Mouse (Mus musculus): ENCODE results near the gene Luzp1. TPM values are rescaled to one million over a fixed set of nuclear protein-coding genes. Genes with fewer than 3 reads are reported as not detected.
A peak's percentile ranks its signal among the peaks of the same experiment; 100 is the strongest.

Luzp1 gene
- polyA plus RNA-seq, 1 experiment from 2014 or later, result 62.1 TPM

DNA sequence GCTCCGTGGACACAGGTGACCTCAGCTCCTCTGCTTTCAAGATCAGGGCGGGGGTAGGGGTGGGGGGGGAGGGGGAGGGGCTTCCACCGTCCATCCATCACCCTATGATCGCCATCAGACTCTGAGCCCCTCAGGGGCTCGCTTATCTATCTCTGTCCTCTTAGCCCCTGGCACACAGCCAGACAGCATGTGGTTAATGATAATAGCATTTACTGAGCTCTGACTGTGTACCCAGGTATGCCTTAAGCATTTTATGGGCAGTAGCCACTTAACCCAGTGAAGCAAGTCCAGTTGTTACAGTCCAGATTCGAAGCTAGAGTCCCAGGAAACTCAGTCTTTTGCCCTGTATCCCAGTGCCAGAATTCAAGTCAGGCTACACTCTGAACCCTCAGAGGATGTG lies 18.0 kb upstream of the Luzp1 start:
- Histone ChIP-seq H3K4me1 (peaks cover 5% of the 10 kb centered on the region; the same call in 1 of the 2 replicates), H3K9ac (replicated peaks) (no peak overlapping the region), H3K4me3 (no peak overlapping the region), H3K27ac (replicated peaks) (no peak overlapping the region), H3K36me3 (no peaks in the 10 kb centered on the region), H3K4me2 (replicated peaks) (no peak overlapping the region), H3K27me3 (no peaks in the 10 kb centered on the region), H3K9me3 (no peaks in the 10 kb centered on the region)
- ATAC-seq (replicated peaks), result no peak
- WGBS, result 18% methylated on average over 6 of the region's 6 CpGs

DNA sequence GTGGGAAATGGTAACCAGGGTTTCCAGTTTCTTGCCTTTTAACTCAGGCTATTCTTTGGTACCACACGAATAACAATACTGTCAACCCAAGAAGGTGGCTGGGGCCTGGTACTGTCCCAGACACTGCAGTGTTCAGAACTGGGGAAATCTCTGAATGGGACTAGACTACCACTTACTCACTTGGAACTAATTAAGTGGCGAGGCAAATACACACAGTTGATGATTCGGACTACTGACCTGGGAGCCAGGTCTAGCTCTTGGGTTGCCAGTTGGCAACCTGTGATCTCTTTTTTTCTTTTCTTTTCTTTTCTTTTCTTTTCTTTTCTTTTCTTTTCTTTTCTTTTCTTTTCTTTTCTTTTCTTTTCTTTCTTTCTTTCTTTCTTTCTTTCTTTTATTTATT lies 17.3 kb upstream of the Luzp1 start:
- no peaks in the 10 kb centered on the region for H3K36me3 ChIP-seq

DNA sequence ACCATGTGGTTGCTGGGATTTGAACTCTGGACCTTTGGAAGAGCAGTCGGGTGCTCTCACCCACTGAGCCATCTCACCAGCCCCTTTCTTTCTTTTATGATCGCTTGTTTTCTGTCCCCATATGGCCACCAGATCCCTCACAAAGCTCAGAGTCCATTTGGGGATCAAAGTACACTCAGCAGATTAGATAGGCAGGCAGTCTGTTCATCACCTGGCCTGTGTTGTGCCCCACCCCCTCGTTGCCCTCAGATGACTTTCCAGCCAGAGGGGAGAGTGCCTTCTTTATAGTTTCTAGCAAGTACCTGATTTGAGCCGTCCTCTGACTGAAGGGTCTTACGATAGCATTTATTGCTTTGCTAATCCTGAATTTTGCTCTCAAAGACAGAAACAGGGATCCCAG lies 16.8 kb upstream of the Luzp1 start:
- peaks cover 5% of the 10 kb centered on the region; the same call in 1 of the 2 replicates for H3K4me1 ChIP-seq
- no peaks in the 10 kb centered on the region for H3K36me3 ChIP-seq
- no peak overlapping the region for H3K4me2 ChIP-seq (replicated peaks)
- no peaks in the 10 kb centered on the region for H3K27me3 ChIP-seq
- H3K27ac ChIP-seq (replicated peaks), result no peak overlapping the region
- ATAC-seq (replicated peaks), result no peak
- no peak overlapping the region for H3K9ac ChIP-seq (replicated peaks)
- no peaks in the 10 kb centered on the region for H3K9me3 ChIP-seq
- WGBS, result 79% methylated on average over 5 of the region's 5 CpGs
- H3K4me3 ChIP-seq, result no peak overlapping the region

More for the DNA sequence above, 17.3 kb upstream of the Luzp1 start:
- Histone ChIP-seq H3K4me3 (no peak overlapping the region), H3K27ac (replicated peaks) (no peak overlapping the region), H3K4me2 (replicated peaks) (no peak overlapping the region), H3K9ac (replicated peaks) (no peak overlapping the region), H3K27me3 (no peaks in the 10 kb centered on the region), H3K9me3 (no peaks in the 10 kb centered on the region), H3K4me1 (peaks cover 5% of the 10 kb centered on the region; the same call in 1 of the 2 replicates)
- WGBS, result 80% methylated on average over 3 of the region's 3 CpGs
- no peak for ATAC-seq (replicated peaks)

DNA sequence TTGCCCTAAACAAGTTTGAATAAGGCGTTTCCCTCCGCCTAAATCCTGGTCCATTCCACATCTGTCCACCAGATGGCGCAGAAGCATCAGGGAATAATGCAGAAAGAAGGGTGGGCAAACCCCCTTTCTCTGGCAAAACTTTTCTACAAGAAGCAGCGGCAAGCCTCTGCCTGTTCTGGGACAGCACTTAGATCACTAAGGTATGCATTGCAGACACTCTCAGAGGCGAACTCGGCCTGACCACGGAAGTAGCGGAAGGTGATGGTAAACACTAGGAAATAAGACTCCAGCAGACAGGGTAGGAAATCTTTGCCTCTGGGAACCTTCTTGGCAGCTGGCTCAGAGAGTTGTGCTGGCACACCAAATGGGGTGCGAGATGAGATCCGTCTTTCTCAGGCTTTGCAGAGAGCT lies 14.7 kb upstream of the Luzp1 start:
- no peak overlapping the region for H3K4me3 ChIP-seq
- no peak overlapping the region for H3K9ac ChIP-seq (replicated peaks)
- 0 out of 2 replicates have a peak, but pooled peaks cover under 1% of the 10 kb centered on the region for H3K27me3 ChIP-seq
- peak overlapping the region; percentile 22; the same call in 1 of the 2 replicates for H3K4me2 ChIP-seq (replicated peaks)
- no peaks in the 10 kb centered on the region for H3K9me3 ChIP-seq
- ATAC-seq (replicated peaks), result 0 out of 2 replicates have a peak, but pooled peaks have one; percentile 32
- no peaks in the 10 kb centered on the region for H3K36me3 ChIP-seq
- peaks cover 5% of the 10 kb centered on the region; the same call in 1 of the 2 replicates for H3K4me1 ChIP-seq
- H3K27ac ChIP-seq (replicated peaks), result no peak overlapping the region
- WGBS, result 9% methylated on average over 10 of the region's 10 CpGs

DNA sequence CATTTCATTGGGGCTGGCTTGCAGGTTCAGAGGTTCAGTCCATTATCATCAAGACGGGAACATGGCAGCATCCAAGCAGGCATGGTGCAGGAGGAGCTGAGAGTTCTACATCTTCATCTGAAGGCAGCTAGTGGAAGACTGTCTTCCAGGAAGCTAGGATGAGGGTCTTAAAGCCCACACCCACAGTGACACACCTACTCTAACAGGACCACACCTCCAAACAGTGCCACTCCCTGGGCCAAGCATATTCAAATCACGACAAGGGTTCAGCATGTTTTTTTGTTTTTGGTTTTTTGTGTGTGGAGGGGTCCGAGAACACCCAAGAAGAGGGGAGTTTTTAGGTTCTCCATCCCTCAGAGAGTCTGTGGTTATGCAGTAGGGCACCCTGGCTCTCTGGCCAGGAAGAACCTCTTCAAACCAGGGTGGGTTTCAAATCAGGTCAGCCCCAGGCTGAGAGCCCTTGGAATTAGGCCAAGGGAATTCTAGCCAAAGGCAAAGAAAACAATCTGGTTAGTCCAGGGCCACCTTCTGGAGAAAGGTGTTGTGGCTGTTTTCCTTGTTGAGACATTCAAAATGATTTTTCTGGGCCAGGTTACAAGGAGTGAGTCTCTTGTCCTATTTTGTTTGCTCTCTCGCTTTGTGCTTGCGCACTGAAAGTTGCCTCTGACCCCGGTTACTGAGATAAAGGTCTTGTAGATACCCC lies 12.9 kb upstream of the Luzp1 start:
- no peak overlapping the region for H3K9ac ChIP-seq (replicated peaks)
- H3K4me2 ChIP-seq (replicated peaks), result no peak overlapping the region
- peaks cover 5% of the 10 kb centered on the region; the same call in 1 of the 2 replicates for H3K4me1 ChIP-seq
- 86% methylated on average over 6 of the region's 6 CpGs for WGBS
- H3K27me3 ChIP-seq, result peaks cover 8% of the 10 kb centered on the region
- no peak overlapping the region for H3K4me3 ChIP-seq
- no peak overlapping the region for H3K27ac ChIP-seq (replicated peaks)
- H3K9me3 ChIP-seq, result no peaks in the 10 kb centered on the region
- ATAC-seq (replicated peaks), result no peak
- no peaks in the 10 kb centered on the region for H3K36me3 ChIP-seq

DNA sequence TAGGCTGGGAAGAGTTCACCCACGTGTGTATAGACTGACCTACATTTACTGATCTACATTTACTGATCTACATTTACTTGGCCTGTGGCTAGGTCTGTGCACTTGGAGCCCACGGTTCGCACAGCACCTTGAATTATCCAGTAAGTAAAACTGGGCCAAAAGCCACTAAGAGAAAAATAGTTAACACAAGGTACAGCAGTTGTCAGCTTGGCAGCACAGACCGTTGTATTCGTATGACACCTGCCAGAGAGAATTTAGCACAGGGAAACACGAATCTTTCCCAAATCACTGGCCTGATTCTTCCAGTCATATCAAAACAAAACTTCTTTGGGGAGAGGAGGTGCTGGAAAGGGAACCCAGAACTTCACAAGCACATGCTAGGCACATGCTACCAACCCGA lies 11.3 kb upstream of the Luzp1 start:
- H3K9me3 ChIP-seq, result no peaks in the 10 kb centered on the region
- H3K4me2 ChIP-seq (replicated peaks), result no peak overlapping the region
- WGBS, result 71% methylated on average over 7 of the region's 7 CpGs
- no peaks in the 10 kb centered on the region for H3K36me3 ChIP-seq
- H3K9ac ChIP-seq (replicated peaks), result no peak overlapping the region
- peaks cover 14% of the 10 kb centered on the region for H3K4me1 ChIP-seq
- peaks cover 13% of the 10 kb centered on the region for H3K27me3 ChIP-seq
- H3K27ac ChIP-seq (replicated peaks), result no peak overlapping the region
- no peak overlapping the region for H3K4me3 ChIP-seq
- no peak for ATAC-seq (replicated peaks)

DNA sequence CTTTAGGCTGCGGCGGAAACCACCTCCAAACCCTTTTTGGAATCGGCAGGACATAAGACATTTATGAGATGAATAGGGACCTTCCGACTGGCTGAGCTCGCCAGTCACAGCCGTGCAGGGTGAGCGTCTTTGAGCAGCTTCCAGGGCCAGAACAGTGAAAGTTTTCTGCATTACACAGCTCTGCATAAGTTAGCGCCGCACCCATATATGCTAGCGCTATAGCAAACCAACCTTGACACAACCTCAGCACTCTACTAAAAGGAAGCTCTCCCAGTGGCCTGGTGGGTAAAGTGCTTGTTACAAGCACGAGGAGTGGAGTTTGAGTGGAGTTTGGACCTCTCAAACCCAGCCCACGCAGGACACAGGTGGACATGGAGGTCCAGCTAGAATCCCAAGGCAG lies 10.4 kb upstream of the Luzp1 start:
- no peak overlapping the region for H3K27ac ChIP-seq (replicated peaks)
- peaks cover 22% of the 10 kb centered on the region for H3K27me3 ChIP-seq
- no peak for ATAC-seq (replicated peaks)
- H3K4me3 ChIP-seq, result no peak overlapping the region
- no peak overlapping the region for H3K4me2 ChIP-seq (replicated peaks)
- 60% methylated on average over 12 of the region's 12 CpGs for whole genome bisulfite sequencing
- no peaks in the 10 kb centered on the region for H3K36me3 ChIP-seq
- H3K4me1 ChIP-seq, result peaks cover 16% of the 10 kb centered on the region
- H3K9ac ChIP-seq (replicated peaks), result no peak overlapping the region
- no peaks in the 10 kb centered on the region for H3K9me3 ChIP-seq

DNA sequence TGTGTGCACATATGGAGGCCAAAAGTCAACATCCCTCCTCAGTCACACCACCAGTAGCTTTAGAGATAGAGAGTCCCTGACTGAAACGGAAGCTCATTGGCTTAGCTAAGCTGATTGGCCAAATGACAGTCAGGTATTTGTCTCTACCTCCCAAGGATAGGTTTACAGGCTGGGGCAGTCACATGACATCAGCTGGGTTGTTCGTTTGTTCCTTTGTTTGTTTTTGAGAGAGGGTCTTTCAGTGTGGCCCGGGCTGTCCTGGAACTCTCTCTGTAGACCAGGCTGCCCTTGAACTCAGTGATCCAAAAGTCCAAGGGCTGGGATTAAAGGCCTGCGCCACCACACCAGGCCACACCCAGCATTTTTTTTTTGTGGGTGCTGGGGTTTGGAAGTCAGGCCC lies 8.4 kb upstream of the Luzp1 start:
- H3K27ac ChIP-seq (replicated peaks), result no peak overlapping the region
- peaks cover 14% of the 10 kb centered on the region for H3K4me1 ChIP-seq
- ATAC-seq (replicated peaks), result no peak
- no peak overlapping the region for H3K4me3 ChIP-seq
- H3K4me2 ChIP-seq (replicated peaks), result no peak overlapping the region
- 43% methylated on average over 4 of the region's 4 CpGs for WGBS
- H3K36me3 ChIP-seq, result no peaks in the 10 kb centered on the region
- no peaks in the 10 kb centered on the region for H3K9me3 ChIP-seq
- peaks cover 25% of the 10 kb centered on the region for H3K27me3 ChIP-seq
- H3K9ac ChIP-seq (replicated peaks), result no peak overlapping the region

DNA sequence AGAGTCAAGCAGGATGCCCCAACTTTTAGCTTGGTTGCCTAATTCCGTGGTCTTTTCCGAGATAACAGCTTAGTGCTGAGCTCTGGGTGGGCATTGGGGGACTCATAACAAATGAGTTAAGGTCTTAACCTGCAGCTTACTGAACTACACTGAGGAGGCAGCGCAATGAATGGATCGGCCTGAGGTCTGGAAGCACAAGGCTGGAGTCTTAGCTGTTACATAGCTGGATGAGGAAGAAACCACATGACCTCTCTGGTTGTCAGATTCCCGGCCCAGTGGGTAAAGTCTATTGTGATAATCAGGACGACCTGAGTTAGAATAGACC lies 7.8 kb upstream of the Luzp1 start:
- Histone ChIP-seq H3K4me2 (replicated peaks) (peak overlapping the region; percentile 90), H3K9me3 (no peaks in the 10 kb centered on the region), H3K36me3 (no peaks in the 10 kb centered on the region), H3K4me3 (peak overlapping the region; percentile 59), H3K27me3 (peaks cover 25% of the 10 kb centered on the region), H3K4me1 (peaks cover 16% of the 10 kb centered on the region), H3K27ac (replicated peaks) (no peak overlapping the region), H3K9ac (replicated peaks) (peak overlapping the region; percentile 57)
- WGBS, result 13% methylated on average over 6 of the region's 6 CpGs
- ATAC-seq (replicated peaks), result no peak

DNA sequence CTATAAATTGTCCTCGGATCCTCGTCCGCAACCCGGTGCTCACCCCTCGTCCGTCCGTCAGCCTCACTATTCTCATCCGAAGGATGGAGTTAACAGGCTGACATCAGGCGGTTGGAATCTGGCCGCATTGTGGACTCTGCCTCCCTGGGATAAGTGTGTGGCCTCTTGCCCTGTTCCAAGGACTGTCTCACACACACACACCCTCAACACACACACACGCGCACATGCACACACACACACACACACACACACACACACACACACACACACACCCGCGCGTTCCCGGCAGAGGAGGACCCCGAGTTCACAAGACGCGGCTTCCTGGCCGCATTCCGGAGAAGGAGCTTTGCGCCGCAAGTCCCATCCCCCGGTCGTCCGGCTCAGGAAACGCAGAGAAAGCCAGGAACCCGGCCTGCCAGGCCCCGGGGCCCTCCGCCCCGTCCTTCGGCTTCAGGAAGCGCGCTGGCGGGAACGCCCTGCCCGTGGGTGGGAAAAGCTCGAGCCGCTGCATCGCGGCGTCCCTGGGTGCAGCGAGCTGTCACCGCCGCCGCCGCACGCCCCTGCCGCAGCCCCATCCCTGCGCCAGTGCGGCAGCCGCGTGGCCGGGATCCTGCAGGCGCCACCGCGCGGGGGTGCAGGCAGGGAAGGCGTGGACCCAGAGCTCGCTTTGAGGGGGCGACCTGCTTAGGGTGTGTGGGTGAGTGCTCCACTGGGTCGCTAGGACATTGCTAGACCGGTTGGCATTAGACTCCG lies 7.3 kb upstream of the Luzp1 start, which contains the start of gene 6030445D17Rik:
Gene 6030445D17Rik, plus strand, starts transcription at position 165 of the 753 bp plus-strand sequence.
- peak within 1 kb of the TSS; percentile 29 for H3K27ac ChIP-seq (replicated peaks)
- peak; percentile 87 for ATAC-seq (replicated peaks)
- peak within 1 kb of the TSS; percentile 90 for H3K4me2 ChIP-seq (replicated peaks)
- H3K9me3 ChIP-seq, result no peaks in the 10 kb centered on the region
- peaks cover 25% of the 10 kb centered on the region for H3K27me3 ChIP-seq
- peaks cover 16% of the 10 kb centered on the region for H3K4me1 ChIP-seq
- no peaks in the 10 kb centered on the region for H3K36me3 ChIP-seq
- WGBS, result under 1% methylated on average over 59 of the region's 64 CpGs
- H3K9ac ChIP-seq (replicated peaks), result peak within 1 kb of the TSS; percentile 57
- peak within 1 kb of the TSS; percentile 59 for H3K4me3 ChIP-seq

DNA sequence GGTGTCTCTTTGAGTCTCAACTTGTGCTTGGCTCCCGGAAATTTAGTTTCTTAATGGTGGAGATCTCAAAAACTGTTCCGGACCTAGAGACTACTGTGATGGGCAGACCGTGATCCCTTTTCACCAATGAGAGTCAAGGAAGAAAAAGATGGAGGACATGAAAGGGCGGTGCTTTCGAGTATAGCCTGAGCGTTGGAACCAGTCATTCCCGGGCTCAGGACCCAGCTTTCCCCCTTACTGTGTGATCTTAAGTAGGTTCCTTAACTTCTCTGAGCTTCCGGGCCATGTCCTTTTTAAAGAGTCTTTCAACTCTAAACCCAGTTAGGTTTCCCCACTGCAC lies 6.8 kb upstream of the Luzp1 start:
- peak overlapping the region; percentile 90 for H3K4me2 ChIP-seq (replicated peaks)
- peak overlapping the region; percentile 59 for H3K4me3 ChIP-seq
- peaks cover 16% of the 10 kb centered on the region for H3K4me1 ChIP-seq
- peak overlapping the region; percentile 57 for H3K9ac ChIP-seq (replicated peaks)
- H3K27me3 ChIP-seq, result peaks cover 25% of the 10 kb centered on the region
- ATAC-seq (replicated peaks), result peak; percentile 69
- H3K9me3 ChIP-seq, result no peaks in the 10 kb centered on the region
- WGBS, result under 1% methylated on average over 8 of the region's 8 CpGs
- H3K36me3 ChIP-seq, result no peaks in the 10 kb centered on the region
- peak overlapping the region; percentile 29 for H3K27ac ChIP-seq (replicated peaks)

DNA sequence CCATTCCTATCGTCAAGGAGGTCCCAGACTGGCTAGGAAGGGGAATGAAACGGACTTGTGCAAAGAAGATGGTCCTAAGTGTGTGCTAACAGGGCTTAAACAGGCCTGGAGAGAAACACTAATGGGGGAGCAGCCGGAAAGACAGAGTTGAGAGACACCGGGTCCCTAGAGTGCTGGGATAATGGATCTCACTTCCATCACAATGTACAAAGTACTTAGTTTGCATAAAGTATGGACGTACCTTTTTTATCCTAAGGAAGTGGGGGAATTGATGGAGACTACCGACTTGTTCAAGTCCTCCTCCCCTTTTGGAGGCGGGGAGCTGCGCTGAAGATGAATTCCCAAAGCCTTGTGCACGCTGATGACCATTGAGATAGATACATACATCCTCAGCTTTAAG lies 6.1 kb upstream of the Luzp1 start:
- Histone ChIP-seq H3K4me2 (replicated peaks) (peak overlapping the region; percentile 90), H3K36me3 (no peaks in the 10 kb centered on the region), H3K27ac (replicated peaks) (no peak overlapping the region), H3K4me3 (peak overlapping the region; percentile 59), H3K9ac (replicated peaks) (peak overlapping the region; percentile 57), H3K27me3 (peaks cover 25% of the 10 kb centered on the region), H3K4me1 (peaks cover 16% of the 10 kb centered on the region), H3K9me3 (no peaks in the 10 kb centered on the region)
- ATAC-seq (replicated peaks), result no peak
- 18% methylated on average over 9 of the region's 9 CpGs for WGBS

Measured in forebrain, embryonic 15.5 days (tissue).